Mouse (Mus musculus) splenic B cell, adult 2 months (primary cell): ENCODE data around the gene Snapc2.
A peak's percentile ranks its signal among the peaks of the same experiment; 100 is the strongest.

Experiments used
- DNase-seq: peaks from one replicate; pipeline ENCODE4 v3.0.0-alpha.2; 2011; ENCODE audit warnings: low read depth, low spot score
- H3K27me3 ChIP-seq: 2 replicates; pipeline ENCODE4 v1.6.1; 2012; ENCODE audit warnings: mild to moderate bottlenecking, low read length, moderate library complexity, mixed read lengths; ENCODE audit not compliant: control insufficient read depth, poor library complexity, insufficient read depth, severe bottlenecking
- H3K36me3 ChIP-seq: 2 replicates; pipeline ENCODE4 v1.6.1; 2012; ENCODE audit warnings: mild to moderate bottlenecking, low read length, moderate library complexity, mixed read lengths; ENCODE audit not compliant: control insufficient read depth, poor library complexity, insufficient read depth, severe bottlenecking

Snapc2 gene

DNA sequence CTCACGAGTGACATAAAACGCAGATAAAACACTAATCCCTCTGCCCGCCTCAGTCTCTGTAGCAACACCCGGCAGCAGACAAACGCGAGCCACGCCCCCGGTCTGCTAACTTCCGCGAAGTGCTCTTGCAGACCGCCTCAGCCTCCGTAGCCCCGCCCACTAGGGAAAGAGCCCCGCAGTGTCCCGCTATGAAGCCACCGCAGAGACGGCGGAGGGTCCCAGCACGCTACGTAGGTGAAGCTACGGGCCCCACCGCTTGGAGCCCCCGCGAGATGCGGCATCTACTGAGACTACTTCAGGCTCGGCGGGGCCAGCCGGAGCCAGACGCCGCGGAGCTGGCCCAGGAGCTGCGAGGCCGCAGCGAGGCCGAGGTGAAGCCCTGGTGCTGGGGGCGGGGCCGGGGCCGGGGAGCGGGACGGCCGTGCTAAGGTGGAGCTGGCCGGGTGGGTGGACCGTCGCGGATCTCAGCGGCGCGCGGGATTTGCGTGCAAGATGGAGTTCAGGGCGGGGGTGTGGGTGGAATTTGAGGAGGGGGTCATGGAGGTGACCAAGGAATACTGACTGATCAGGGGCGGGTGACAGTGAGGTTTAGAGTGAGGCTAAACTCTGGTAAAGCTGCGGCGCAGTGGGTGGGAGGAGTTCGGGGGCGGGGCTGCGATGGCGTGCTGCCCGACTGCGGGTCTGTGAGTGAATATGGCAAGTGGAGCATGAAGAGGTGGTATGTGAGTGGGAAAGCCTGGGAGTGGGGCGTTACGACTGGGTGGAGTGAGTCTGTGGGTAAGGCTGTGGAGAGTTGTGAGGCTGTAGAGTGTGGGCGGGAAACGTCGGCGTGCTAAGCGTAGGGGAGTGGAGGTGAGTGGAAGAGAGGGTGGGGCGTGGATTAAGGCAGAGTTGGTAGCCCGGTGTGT lies at the start of gene Snapc2:
Gene Snapc2, plus strand, starts transcription at position 147 of the 908 bp plus-strand sequence.
- Histone ChIP-seq H3K27me3 (no peaks in the 10 kb centered on the region), H3K36me3 (no peaks in the 10 kb centered on the region; the same call in 1 of the 2 replicates)
- peak; percentile 96 for DNase-seq

DNA sequence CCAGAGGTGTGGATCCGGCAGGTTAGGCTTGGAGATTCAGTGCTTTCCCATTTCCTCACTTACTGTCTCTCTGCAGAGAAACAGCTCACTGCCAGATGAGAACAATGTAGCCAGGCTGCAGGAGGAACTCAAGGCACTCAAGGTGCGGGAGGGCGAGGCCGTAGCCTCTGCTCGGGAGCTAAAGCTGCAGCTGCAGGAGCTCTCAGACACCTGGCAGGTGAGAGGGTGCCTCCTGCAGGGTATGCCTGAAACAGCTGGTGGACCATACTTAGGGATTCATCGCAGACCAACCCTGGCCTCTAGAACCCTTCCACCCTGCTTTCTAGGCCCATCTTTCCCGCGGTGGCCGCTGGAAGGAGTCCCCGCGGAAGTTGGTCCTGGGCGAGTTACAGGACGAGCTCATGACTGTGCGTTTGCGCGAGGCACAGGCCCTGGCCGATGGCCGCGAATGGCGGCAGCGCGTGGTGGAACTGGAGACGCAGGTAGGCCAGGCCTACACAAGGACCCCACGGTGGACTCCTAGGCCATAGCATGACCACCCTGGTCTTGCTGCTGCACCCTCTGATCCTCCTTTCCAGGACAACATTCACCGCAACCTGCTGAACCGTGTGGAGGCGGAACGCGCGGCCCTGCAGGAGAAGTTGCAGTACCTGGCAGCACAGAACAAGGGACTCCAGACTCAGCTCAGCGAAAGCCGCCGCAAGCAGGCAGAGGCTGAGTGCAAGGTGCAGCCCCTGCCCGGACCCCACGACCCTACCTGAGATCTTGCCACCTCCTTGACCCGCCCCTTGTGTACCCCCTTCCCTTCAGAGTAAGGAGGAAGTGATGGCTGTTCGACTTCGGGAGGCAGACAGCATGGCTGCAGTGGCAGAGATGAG lies 47.4 kb upstream of the Snapc2 start:
- Histone ChIP-seq H3K27me3 (no peaks in the 10 kb centered on the region), H3K36me3 (no peaks in the 10 kb centered on the region; the same call in 1 of the 2 replicates)
- no peak for DNase-seq

DNA sequence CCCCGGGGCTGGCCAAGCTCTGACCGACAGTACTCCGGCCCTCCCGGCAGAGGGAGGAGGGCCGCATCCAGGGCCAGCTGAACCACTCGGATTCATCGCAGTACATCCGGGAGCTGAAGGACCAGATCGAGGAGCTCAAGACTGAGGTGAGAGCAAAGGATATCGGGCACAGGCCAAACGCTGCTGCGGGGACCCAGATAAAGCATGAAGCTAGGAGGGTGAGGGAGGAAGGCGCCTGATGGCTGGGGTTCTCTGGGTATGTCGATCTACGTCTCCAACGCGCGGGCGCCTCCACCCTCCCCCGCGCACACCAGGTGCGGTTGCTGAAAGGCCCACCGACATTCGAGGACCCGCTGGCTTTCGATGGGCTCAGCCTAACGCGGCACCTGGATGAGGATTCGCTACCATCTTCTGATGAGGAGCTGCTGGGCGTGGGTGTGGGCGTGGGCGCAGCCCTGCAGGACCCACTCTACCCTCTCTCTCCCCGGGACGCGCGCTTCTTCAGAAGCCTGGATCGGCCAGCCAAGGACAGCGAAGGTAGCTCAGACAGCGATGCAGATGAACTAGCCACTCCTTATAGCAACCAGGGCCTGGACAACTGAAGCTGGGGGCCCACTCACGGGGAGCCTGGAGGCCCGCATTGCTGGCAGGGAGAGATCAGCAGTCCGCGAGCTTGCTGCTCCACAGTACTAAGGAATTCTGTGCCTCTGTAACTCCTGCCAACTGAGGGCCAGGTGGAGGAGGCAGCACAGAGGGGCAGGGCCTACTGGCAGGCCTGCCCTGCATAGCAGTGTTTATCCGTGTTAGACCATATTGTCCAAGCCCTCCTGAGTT lies 46.5 kb upstream of the Snapc2 start:
- DNase-seq = no peak
- H3K27me3 ChIP-seq = no peaks in the 10 kb centered on the region
- H3K36me3 ChIP-seq = no peaks in the 10 kb centered on the region; the same call in 1 of the 2 replicates

DNA sequence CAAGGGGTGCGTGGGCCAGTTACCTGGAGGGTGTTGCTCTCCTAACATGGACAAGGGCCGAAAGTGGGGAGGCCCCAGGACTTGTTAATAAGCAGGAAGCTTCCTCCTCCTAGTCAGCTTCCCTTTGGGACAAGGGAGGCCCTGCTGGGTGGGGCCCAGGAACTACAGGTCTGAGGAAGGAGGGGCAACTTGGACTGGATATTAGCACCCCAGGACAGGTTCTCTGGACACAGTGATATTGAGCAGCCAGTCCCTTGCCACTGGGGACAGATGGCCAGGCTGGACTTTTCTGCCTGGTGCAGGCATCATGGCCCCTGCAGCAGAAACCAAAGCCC lies 45.9 kb upstream of the Snapc2 start:
- H3K36me3 ChIP-seq = no peaks in the 10 kb centered on the region; the same call in 1 of the 2 replicates
- no peaks in the 10 kb centered on the region for H3K27me3 ChIP-seq
- no peak for DNase-seq

DNA sequence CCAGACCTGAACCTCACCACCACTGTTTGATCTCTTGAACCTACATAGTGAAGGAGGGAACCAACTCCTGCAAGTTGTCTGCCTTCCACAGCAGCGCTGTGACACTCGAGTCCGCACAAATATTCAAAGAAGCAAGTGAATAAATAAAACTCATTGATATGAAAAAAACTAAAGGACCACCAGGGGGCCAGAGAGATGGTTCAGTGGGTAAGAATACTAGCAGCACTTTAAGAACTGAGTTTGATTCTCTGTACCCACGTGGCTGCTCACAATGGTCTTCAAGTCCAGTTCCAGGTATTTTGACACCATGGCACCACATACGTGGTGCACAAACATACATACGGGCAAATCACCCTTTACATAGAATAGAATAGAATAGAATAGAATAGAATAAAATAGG lies 41.8 kb upstream of the Snapc2 start:
- peak; percentile 12 for DNase-seq
- no peaks in the 10 kb centered on the region for H3K27me3 ChIP-seq
- H3K36me3 ChIP-seq = no peaks in the 10 kb centered on the region; the same call in 1 of the 2 replicates

DNA sequence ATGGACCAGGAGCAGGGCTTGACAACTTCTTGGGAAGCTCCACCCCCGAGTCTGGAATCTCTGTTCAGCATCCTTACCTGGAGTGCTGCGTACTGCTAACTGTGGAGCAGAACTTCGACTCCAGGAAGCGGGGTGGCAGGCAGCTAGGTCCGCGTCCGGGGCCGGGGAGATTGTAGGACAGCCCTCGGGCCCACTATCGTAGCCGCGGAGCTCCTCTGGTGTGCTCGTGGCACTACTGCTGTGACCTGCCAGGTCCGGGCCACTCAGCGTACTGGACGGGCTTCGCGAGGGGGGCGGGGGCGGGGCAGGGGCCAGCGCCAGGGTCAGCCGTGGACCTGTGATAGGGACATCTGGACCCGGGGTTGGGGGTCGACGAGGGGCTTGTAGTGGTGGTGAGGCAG lies 40.1 kb upstream of the Snapc2 start:
- peak; percentile 35 for DNase-seq
- H3K27me3 ChIP-seq = no peaks in the 10 kb centered on the region
- H3K36me3 ChIP-seq = no peaks in the 10 kb centered on the region

DNA sequence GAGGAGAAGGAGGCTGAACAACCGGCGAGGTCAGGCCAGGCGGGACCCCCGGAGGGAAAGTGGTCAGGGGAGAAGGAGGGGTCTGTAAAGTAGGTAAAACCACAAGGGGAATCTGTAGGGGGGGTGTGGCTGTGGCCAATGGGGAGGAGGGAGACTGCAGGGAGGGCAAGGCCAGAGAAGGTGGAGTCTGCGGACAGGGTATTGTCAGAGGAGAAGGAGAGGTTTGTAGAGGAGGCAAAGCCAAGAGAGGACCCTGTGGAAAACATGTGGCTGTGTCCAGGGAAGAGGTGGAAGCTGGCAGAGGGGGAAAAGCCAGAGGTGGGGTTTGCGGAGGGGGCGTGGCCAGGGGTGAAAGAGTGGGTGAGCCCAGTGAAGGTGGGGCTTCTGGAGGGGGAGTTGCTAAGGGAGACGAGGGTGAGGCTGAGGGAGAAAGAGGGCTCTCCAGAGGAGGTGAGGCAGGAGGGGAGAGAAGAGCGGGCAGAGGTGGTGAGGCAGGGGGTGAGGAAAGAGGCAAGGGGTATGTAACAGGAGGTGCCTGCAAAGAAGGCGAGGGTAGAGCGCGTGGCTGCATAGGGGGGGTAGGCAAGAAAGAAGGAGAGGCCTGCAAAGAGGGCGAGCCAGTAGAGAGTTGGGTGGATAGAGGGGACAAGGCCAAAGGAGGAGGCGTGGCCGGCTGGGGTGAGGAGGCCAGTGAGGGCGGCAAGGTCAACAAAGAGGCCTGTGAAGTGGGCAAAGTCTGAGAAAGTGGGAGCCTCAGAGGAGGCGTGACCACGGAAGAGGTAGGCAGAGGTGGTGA lies 39.5 kb upstream of the Snapc2 start:
- DNase-seq = peak; percentile 34
- no peaks in the 10 kb centered on the region for H3K36me3 ChIP-seq
- no peaks in the 10 kb centered on the region for H3K27me3 ChIP-seq

DNA sequence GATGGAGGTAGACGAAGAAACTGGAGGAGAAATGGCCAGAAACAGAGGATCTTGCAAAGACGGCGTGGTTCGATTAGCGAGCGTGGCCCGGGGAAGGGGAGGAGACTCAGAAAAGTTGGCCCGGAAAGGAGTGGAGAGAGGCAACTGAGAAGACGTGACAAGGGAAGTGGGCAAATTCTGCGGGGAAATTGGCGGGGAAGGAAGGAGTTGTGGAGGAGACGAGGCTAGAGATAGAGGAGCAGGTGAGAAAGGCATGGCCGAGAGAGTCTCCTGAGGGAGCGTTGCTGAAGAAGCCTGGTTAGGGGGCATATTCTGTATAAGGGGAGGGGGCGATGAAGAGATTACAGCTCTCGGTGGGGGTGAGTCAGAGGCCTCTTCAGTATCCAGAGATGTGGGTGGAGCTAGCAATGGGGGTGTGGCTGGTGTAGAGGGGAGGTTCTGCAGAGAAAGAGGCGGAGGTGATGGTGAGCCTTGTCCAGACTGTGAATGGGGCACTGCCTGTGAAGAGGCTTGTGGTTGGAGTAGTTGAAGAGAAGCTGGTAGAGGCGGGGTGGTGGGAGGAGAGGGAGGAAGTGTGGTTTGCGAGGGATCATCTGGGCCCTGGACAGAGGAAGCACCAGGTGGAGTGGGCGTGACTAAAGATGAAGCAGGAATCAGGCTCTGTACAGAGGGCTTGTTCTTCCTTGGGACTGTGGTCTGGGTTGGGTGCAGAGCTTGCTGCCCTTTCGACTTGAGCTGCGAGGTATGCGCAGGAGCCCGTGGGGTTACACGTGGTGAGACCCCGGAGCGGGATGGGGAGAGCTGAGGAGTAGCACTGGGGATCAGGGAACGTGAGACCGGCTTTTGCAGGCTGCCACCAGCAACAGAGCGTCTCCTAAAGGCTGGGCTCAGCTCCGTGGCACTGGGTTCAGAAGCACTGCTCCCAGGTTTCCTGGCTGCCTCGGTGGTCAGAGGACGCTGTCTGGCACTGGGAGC lies 38.6 kb upstream of the Snapc2 start:
- DNase-seq = peak; percentile 63

DNA sequence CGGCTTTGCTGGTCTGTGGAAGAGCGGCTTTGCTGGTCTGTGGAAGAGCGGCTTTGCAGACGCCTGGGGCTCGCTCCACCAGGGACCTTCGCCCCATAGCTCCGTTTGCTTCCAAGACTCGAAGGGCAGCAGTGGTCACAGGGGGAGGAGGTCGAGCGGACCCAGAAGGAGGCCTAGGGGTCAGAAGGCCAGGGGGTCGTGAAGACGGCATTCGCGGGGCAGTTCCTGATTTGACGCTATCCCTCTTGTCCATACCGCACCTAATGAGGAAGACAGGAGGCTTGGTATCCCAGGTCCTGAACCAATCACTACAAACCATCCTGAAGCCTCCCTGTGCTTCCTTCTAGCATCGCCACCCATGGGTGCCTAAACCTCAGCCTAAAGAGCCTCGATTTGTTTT lies 36.6 kb upstream of the Snapc2 start:
- no peaks in the 10 kb centered on the region for H3K27me3 ChIP-seq
- DNase-seq = no peak

More for the DNA sequence above, 38.6 kb upstream of the Snapc2 start:
- Histone ChIP-seq H3K36me3 (no peaks in the 10 kb centered on the region), H3K27me3 (no peaks in the 10 kb centered on the region)

DNA sequence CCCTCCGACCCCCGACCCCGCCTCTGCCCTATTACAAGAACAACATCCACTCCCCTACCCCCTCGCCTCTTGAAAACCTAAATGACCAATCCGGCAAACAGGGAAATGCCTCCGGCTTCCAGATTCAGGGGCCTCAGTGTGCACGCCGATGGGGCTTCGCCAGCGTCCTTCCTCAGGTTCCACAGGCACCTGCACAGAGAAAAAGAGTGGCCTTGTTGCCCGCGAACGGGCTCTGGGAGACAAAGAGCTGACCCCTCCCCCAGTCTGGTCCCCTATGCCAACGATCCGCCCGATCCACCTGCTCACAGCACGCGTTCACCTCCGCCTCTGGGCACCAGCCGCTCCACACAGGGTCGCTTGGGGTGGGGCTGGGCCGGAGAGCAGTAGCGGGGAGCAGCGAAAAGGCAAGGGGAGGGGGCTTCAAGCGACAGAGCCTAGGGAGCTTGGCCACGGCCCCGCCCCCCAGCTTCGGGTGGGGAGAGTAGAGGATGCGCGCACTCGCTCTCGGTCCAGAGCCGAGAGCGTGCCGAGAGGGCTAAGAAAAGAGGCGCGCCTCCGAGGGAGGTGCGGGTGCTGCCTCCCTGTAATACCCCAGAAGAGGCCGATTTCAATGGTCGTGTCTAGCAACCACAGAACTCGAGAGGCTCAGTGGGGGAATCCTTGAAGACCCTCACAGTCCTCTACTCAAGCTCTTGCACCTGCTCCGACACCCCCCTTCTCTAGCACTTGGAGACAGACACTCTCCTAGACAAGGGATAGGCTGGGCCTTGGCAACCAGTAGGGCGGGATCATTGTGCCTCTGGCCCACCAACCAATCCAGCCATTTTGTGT lies 35.9 kb upstream of the Snapc2 start, which contains the start of gene Prr36:
Gene Prr36, minus strand, starts transcription at position 669 of the 831 bp plus-strand sequence.
- peak; percentile 5 for DNase-seq
- Histone ChIP-seq H3K36me3 (no peaks in the 10 kb centered on the region), H3K27me3 (no peaks in the 10 kb centered on the region)

More for the DNA sequence above, 36.6 kb upstream of the Snapc2 start:
- no peaks in the 10 kb centered on the region for H3K36me3 ChIP-seq

DNA sequence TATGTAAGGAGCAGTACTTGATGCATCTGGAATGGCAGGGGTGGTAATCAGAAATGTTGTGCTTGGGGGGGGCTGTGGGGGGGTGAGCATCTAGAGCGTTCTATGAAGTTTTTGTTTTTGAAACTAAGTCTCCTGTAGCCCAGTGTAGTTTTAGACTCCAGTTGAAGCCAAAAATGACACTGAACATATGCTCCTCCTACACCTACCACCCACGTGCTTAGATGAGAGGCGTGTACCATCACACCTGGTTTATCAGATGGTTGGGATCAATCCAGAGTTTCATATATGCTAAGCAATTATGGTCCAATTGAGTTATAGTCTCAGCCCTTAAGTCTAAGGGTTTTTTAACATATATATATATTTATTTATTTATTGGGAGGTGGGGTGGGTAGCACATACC lies 33.3 kb upstream of the Snapc2 start:
- no peaks in the 10 kb centered on the region for H3K36me3 ChIP-seq
- no peaks in the 10 kb centered on the region for H3K27me3 ChIP-seq
- no peak for DNase-seq

DNA sequence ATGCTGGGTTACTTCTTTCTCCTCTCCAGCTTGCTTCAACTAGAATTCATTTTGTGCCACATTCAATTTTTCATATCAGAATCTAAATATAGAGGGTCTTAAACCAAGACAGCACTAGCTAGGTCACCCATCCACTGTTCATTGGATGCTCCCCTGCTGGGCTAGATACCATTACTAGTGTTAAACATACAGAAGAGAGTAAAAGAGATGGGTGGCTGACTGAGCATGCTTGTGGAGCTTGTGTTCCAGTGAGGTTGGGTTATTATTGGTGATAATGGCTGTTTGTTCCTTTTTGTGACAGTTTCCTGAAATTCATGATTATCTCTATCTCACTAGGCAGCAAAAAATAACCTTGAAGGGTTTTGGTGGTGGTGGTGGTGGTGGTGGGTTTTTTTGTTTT lies 30.8 kb upstream of the Snapc2 start:
- DNase-seq = no peak
- Histone ChIP-seq H3K36me3 (no peaks in the 10 kb centered on the region), H3K27me3 (no peaks in the 10 kb centered on the region)
